In the genomic region with DNA sequence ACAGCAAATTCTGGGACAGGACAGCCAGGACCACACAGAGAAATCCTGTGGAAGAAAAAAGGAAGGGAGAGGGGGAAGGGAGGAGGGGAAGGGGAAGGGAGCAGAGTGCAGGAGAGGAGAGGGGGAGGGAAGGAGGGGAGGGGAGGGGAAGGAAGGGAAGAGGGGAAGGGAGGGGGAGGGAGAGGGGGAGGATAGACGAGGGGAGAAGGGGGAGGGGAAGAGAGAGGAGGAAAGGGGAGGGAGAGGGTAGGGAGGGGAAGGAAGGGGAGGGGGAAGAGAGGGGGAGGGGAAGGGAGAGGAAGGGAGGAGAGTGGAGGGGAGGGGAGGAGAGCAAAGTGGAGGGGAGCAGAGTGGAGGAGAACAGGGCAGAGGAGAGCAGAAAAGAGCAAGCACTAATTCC, we compare ENCODE assay signal across 23 mouse cellular contexts. TPM values are rescaled to one million over a fixed set of nuclear protein-coding genes. Genes with fewer than 3 reads are reported as not detected.
A peak's percentile ranks its signal among the peaks of the same experiment; 100 is the strongest.
DNase-seq lines count a peak whose midpoint lies in the region; ATAC-seq and TF ChIP-seq lines count a peak whose summit lies in the region.
"Had no signal": no experiment of that assay in that cellular context is flagged by ENCODE, and none has a peak within 500 bp of the region (broad histone marks: within the 10 kb centered on the region; RNA-seq: fewer than 3 reads in every experiment).

No protein-coding gene starts in this region.

- TF ChIP-seq POLR2A in bone marrow macrophage, adult 2 months (IDR thresholded peaks at IDR 0.05; ENCODE audit: borderline replicate concordance, low read depth, low read length), result no peak

- H3K27ac ChIP-seq in bone marrow macrophage, adult 2 months (ENCODE audit: insufficient read depth, low read depth, low read length), result peak overlapping the region; percentile 9
- H3K27ac ChIP-seq: embryonic facial prominence, embryonic 13.5 days; embryonic facial prominence, embryonic 15.5 days; forebrain, embryonic 13.5 days; forebrain, embryonic 15.5 days had no signal

- ATAC-seq in erythroblast, adult 5-6 weeks (replicated peaks; ENCODE audit: low FRiP score, poor library complexity, severe bottlenecking), result no peak
- ATAC-seq: activated CD4-positive, CD25-positive, alpha-beta regulatory T cell, adult 4 months; forebrain, embryonic 13.5 days; forebrain, embryonic 15.5 days; forebrain, postnatal 0 days; Patski had no signal

- H3K4me3 ChIP-seq in bone marrow macrophage, adult 2 months (ENCODE audit: insufficient read depth, low read length), result no peak overlapping the region
- H3K4me3 ChIP-seq: embryonic facial prominence, embryonic 13.5 days; embryonic facial prominence, embryonic 15.5 days; forebrain, embryonic 13.5 days; forebrain, embryonic 15.5 days had no signal

- intact Hi-C loops in heart, postnatal 14 days (cut with DNase I), result no loop called here

- DNase-seq in ES-CJ7 (ENCODE audit: low read depth, low spot score) (peak; percentile 56), R1 (ENCODE audit: low read depth, low spot score) (peak; percentile 85)
- DNase-seq in heart, postnatal 14 days, result no peak
- DNase-seq in natural killer cell, adult 2 months (ENCODE audit: low spot score in 2 of 2), result no peak
- DNase-seq: adrenal gland, adult 8-10 months; adrenal gland, postnatal 14 days; adrenal gland, postnatal 36 days; cerebellum, adult 11 months; cerebellum, adult 18-20 months; cerebellum, adult 8-10 months; cerebellum, adult 9-11 months; cerebellum, postnatal 14 days; cerebellum, postnatal 36 days; embryo, embryonic 11 days; forebrain, postnatal 0 days had no signal

- TF ChIP-seq CTCF in bone marrow macrophage, adult 2 months (IDR thresholded peaks at IDR 0.05; ENCODE audit: low read depth, low read length), result no peak

- H3K4me1 ChIP-seq in bone marrow macrophage, adult 2 months (ENCODE audit: control insufficient read depth, insufficient read depth, low read length), result peaks cover 15% of the 10 kb centered on the region

RNA-seq across cellular contexts. Expression of a gene that starts 5.3 kb away (rescaled TPM):
- 116 and 123 TPM in 2 replicates for polyA plus RNA-seq in bone marrow macrophage, adult 2 months (2012; ENCODE audit: insufficient read depth, insufficient read length, missing spikeins)
- total RNA-seq in heart, postnatal 14 days (2021), result 10 to 100 TPM; 94.6 to 99.4 TPM
- 44.1 and 57.8 TPM in 2 replicates for total RNA-seq in erythroblast, adult 5-6 weeks (2015; ENCODE audit: low replicate concordance)
- 112 and 174 TPM in 2 replicates for total RNA-seq in erythroblast, adult 5-6 weeks (2017; ENCODE audit: low replicate concordance)

Comparison
In these comparisons a context has a peak if more than half of its experiments do, and no peak if none do; other contexts are left out.
1. DNase-seq: peak in ES-CJ7 (single experiment) and R1 (single experiment); none in heart, postnatal 14 days (0 of 2) and natural killer cell, adult 2 months (0 of 2).